Mouse (Mus musculus) heart, postnatal 10 days (tissue): ENCODE results near the gene Mycbpap. TPM values are rescaled to one million over a fixed set of nuclear protein-coding genes. Genes with fewer than 3 reads are reported as not detected.

Experiments used
- DNase-seq, 2 experiments: peaks; one replicate each; pipeline ENCODE4 v3.0.0; 2021
- intact Hi-C: fragments of 180-260 bp; cut with DNase I; formaldehyde crosslinking; loops from one replicate; pipeline ENCODE4 v1.15.1; 2025
- total RNA-seq, 2 experiments: library from RNA; stranded (reverse); gene quantifications; 2 replicates each; pipeline ENCODE4 v1.2.3; 2021

The Mycbpap gene
- total RNA-seq, 2 experiments from 2014 or later: 3.9 to 4.9 TPM

- intact Hi-C loops: no loop called here
- DNase-seq: no peak
These were observed 64.5 kb downstream of the Mycbpap start for GRCm38 (mm10) chr11:94457001-94457400.

- intact Hi-C loops: no loop called here
- DNase-seq: no peak
These were observed 65.2 kb downstream of the Mycbpap start for GRCm38 (mm10) chr11:94456347-94456746.

- intact Hi-C loops: no loop called here
- no peak for DNase-seq
These were observed 66.3 kb downstream of the Mycbpap start for GRCm38 (mm10) chr11:94455161-94455820.

- DNase-seq: no peak
- intact Hi-C loops: no loop called here
These were observed 66.8 kb downstream of the Mycbpap start for GRCm38 (mm10) chr11:94454756-94455155.

Other genes starting within 250 kb of the Mycbpap start
- not detected for gene Gm21885, start 239.9 kb downstream of the Mycbpap start, total RNA-seq
- 10 to 100 TPM; 44.2 to 48.1 TPM for gene Luc7l3, start 199.8 kb downstream of the Mycbpap start, total RNA-seq
- gene Ankrd40, start 193.7 kb downstream of the Mycbpap start, total RNA-seq: 100 to 1,000 TPM; 213 to 228 TPM
- 1 to 10 TPM; 2.8 TPM for gene Abcc3, start 128.7 kb downstream of the Mycbpap start, total RNA-seq
- gene Cacna1g, start 47.5 kb downstream of the Mycbpap start, total RNA-seq: 10 to 100 TPM; 33.4 to 41.3 TPM
- 1 to 10 TPM in 1 of 2 experiments, under 1 TPM in 1; 0.31 to 1.2 TPM for gene Spata20, start 35.6 kb downstream of the Mycbpap start, total RNA-seq
- gene Epn3, start 21.8 kb downstream of the Mycbpap start, total RNA-seq: 10 to 100 TPM; 26.5 to 26.7 TPM
- 10 to 100 TPM in 1 of 2 experiments, 1 to 10 TPM in 1; 9.8 to 10.2 TPM for gene Rsad1, start 27.5 kb upstream of the Mycbpap start, total RNA-seq
- under 1 TPM; 0.74 TPM for gene Chad, start 43.3 kb upstream of the Mycbpap start, total RNA-seq
- 10 to 100 TPM; 44.5 to 49.6 TPM for gene Acsf2, start 80.1 kb upstream of the Mycbpap start, total RNA-seq
- gene Lrrc59, start 108.0 kb upstream of the Mycbpap start, total RNA-seq: 10 to 100 TPM; 60.0 to 63.3 TPM
- 10 to 100 TPM; 76.6 to 77.1 TPM for gene Mrpl27, start 132.0 kb upstream of the Mycbpap start, total RNA-seq
- gene Eme1, start 132.2 kb upstream of the Mycbpap start, total RNA-seq: 1 to 10 TPM; 1.7 to 1.8 TPM
- gene Xylt2, start 155.8 kb upstream of the Mycbpap start, total RNA-seq: 10 to 100 TPM; 17.1 to 18.6 TPM
- not detected for gene Gm11541, start 182.8 kb upstream of the Mycbpap start, total RNA-seq
- 1 to 10 TPM; 1.1 to 1.4 TPM for gene Cdc34b, start 220.0 kb upstream of the Mycbpap start, total RNA-seq